Mouse (Mus musculus): ENCODE measurements at regions not wholly inside any gene's neighbourhood (a gene's known extent, or its start where the extent isn't known, plus 50 kb on each side); places are given as distances from the start of the nearest gene placed in this dataset.

- DNase-seq = no peak
Observed at GRCm38 (mm10) chr5:103374162-103374561, 50.8 kb upstream of the Ptpn13 start.

GRCm38 (mm10) chr5:103373089-103373488 is 51.9 kb upstream of the Ptpn13 start:
- DNase-seq = no peak

- no peak for DNase-seq
Observed at GRCm38 (mm10) chr5:103370456-103370855, 54.5 kb upstream of the Ptpn13 start.

GRCm38 (mm10) chr5:103368993-103369392 is 56.0 kb upstream of the Ptpn13 start:
- no peak for DNase-seq

GRCm38 (mm10) chr5:103367201-103367671 is 57.8 kb upstream of the Ptpn13 start:
- DNase-seq = peak; percentile 18

GRCm38 (mm10) chr5:103365700-103366448 is 59.1 kb upstream of the Ptpn13 start:
- no peak for DNase-seq

- no peak for DNase-seq
Observed at GRCm38 (mm10) chr5:103364791-103365699, 59.9 kb upstream of the Ptpn13 start.

GRCm38 (mm10) chr5:103360775-103361247 is 64.2 kb upstream of the Ptpn13 start:
- no peak for DNase-seq

- no peak for DNase-seq
Observed at GRCm38 (mm10) chr5:103360360-103360759, 64.6 kb upstream of the Ptpn13 start.

GRCm38 (mm10) chr5:103357558-103357957 is 67.4 kb upstream of the Ptpn13 start:
- no peak for DNase-seq

GRCm38 (mm10) chr5:103356500-103356899 is 68.5 kb upstream of the Ptpn13 start:
- DNase-seq = peak; percentile 47

GRCm38 (mm10) chr5:103355372-103356300 is 69.4 kb upstream of the Ptpn13 start:
- peak; percentile 74 for DNase-seq

- DNase-seq = peak; percentile 60
Observed at GRCm38 (mm10) chr5:103343869-103344268, 81.1 kb upstream of the Ptpn13 start.

- DNase-seq = no peak
Observed at GRCm38 (mm10) chr5:103341456-103341855, 83.5 kb upstream of the Ptpn13 start.

GRCm38 (mm10) chr5:103340626-103341025 is 84.4 kb upstream of the Ptpn13 start:
- peak; percentile 37 for DNase-seq

GRCm38 (mm10) chr5:103336689-103337490 is 88.1 kb upstream of the Ptpn13 start:
- peak; percentile 62 for DNase-seq

- peak; percentile 75 for DNase-seq
Observed at GRCm38 (mm10) chr5:103335916-103336688, 88.9 kb upstream of the Ptpn13 start.

GRCm38 (mm10) chr5:103326412-103326811 is 98.6 kb upstream of the Ptpn13 start:
- DNase-seq = no peak

GRCm38 (mm10) chr5:103320341-103320740 is 104.7 kb upstream of the Ptpn13 start:
- no peak for DNase-seq

GRCm38 (mm10) chr5:103309806-103310525 is 98.8 kb upstream of the Mapk10 start:
- peak; percentile 42 for DNase-seq

Data from embryo, embryonic 11 days (tissue).